Mouse (Mus musculus) CD4-positive naive resting alpha-beta T cell, adult 57 days (primary cell): ENCODE measurements around the gene Cacng4. TPM values are rescaled to one million over a fixed set of nuclear protein-coding genes. Genes with fewer than 3 reads are reported as not detected.

Experiments
- total RNA-seq: library from RNA; stranded (reverse); gene quantifications from one replicate; pipeline ENCODE4 v1.2.4, GENCODE M21; 2023

Cacng4 gene
- total RNA-seq: not detected

GRCm38 (mm10) chr11:107794547-107795269 is at the start of gene Cacng4:
Gene Cacng4, minus strand, starts transcription at chr11:107794557.

GRCm38 (mm10) chr11:107716332-107716938 is 77.9 kb downstream of the Cacng4 start, which contains the start of gene Cacng1:
Gene Cacng1, minus strand, starts transcription at chr11:107716522.

Other genes with a start within 250 kb of the Cacng4 start
- 76.2 TPM for gene Helz, start 246.6 kb downstream of the Cacng4 start, total RNA-seq
- gene Cacng1, start 78.0 kb downstream of the Cacng4 start, total RNA-seq: not detected
- gene Cacng5, start 120.5 kb upstream of the Cacng4 start, total RNA-seq: not detected